Mouse (Mus musculus) kidney, embryonic 14.5 days (tissue): ENCODE results near the gene Sema6b. TPM values are rescaled to one million over a fixed set of nuclear protein-coding genes. Genes with fewer than 3 reads are reported as not detected.
A peak's percentile ranks its signal among the peaks of the same experiment; 100 is the strongest.

Experiments
- ATAC-seq: fragments of 200-750 bp; cut with Nextera tagmentation; 2 replicates; pipeline ENCODE4 v1.8.0; 2017; ENCODE audit warnings: moderate number of reproducible peaks, mild to moderate bottlenecking, moderate TSS enrichment, moderate library complexity; ENCODE audit not compliant: low FRiP score, low TSS enrichment
- H3K27ac ChIP-seq: fragments of 300-500 bp; sonication (generic); 2 replicates; pipeline ENCODE4 v1.5.1; 2014; ENCODE audit warnings: low read depth, mild to moderate bottlenecking, low read length, moderate library complexity, mixed read lengths
- H3K27me3 ChIP-seq: fragments of 300-500 bp; sonication (generic); 2 replicates; pipeline ENCODE4 v1.6.1; 2014; ENCODE audit warnings: mild to moderate bottlenecking, low read length; ENCODE audit not compliant: control insufficient read depth, insufficient read depth
- H3K36me3 ChIP-seq: fragments of 300-500 bp; sonication (generic); 2 replicates; pipeline ENCODE4 v1.6.1; 2014; ENCODE audit warnings: low read length, mixed read lengths; ENCODE audit not compliant: control insufficient read depth, insufficient read depth
- H3K4me1 ChIP-seq: fragments of 300-500 bp; sonication (generic); 2 replicates; pipeline ENCODE4 v1.6.1; 2014; ENCODE audit warnings: low read length, mixed read lengths; ENCODE audit not compliant: control insufficient read depth, insufficient read depth
- H3K4me2 ChIP-seq: fragments of 300-500 bp; sonication (generic); replicated peaks from 2 replicates; pipeline ENCODE4 v1.6.1; 2014; ENCODE audit warnings: low read depth, mild to moderate bottlenecking, low read length
- H3K4me3 ChIP-seq: fragments of 300-500 bp; sonication (generic); 2 replicates; pipeline ENCODE4 v1.5.1; 2014; ENCODE audit warnings: mild to moderate bottlenecking, low read length
- H3K9ac ChIP-seq: fragments of 300-500 bp; sonication (generic); 2 replicates; pipeline ENCODE4 v1.6.1; 2014; ENCODE audit warnings: low read depth, mild to moderate bottlenecking, low read length, moderate library complexity
- H3K9me3 ChIP-seq: fragments of 300-500 bp; sonication (generic); 2 replicates; pipeline ENCODE4 v1.6.1; 2016; ENCODE audit warnings: low read length; ENCODE audit not compliant: control insufficient read depth
- WGBS: fragments of 180-500 bp; shearing (Covaris S2); extraction: QIAGEN DNeasy Blood & Tissue Kit; methylation state at CpG from one replicate; pipeline ENCODE4 v1.1.7; 2014; 5-methylcytosine and 5-hydroxymethylcytosine counted together
- polyA plus RNA-seq: library from polyadenylated mRNA; unstranded; fragments of >200 nt; fragmentation: Nextera tagmentation; extraction: Ambion mirVana; gene quantifications from 2 replicates; pipeline ENCODE4 v1.2.1, GENCODE M21; 2014

Sema6b gene
- polyA plus RNA-seq, 1 experiment from 2014 or later, result 1.4 TPM

GRCm38 (mm10) chr17:56124377-56125275 lies 15.5 kb downstream of the Sema6b start:
- H3K27me3 ChIP-seq, result peaks cover 48% of the 10 kb centered on the region
- peaks cover 10% of the 10 kb centered on the region; the same call in 1 of the 2 replicates for H3K4me1 ChIP-seq
- 5% methylated on average over 57 of the region's 59 CpGs for WGBS
- ATAC-seq, result no peak
- H3K4me2 ChIP-seq, result peak overlapping the region; percentile 81
- peak overlapping the region; percentile 65 for H3K9ac ChIP-seq
- H3K27ac ChIP-seq, result no peak overlapping the region
- H3K9me3 ChIP-seq, result peaks cover 9% of the 10 kb centered on the region
- H3K36me3 ChIP-seq, result no peaks in the 10 kb centered on the region
- H3K4me3 ChIP-seq, result peak overlapping the region; percentile 41

- H3K9me3 ChIP-seq, result peaks cover 9% of the 10 kb centered on the region
- no peaks in the 10 kb centered on the region for H3K36me3 ChIP-seq
- peaks cover 57% of the 10 kb centered on the region for H3K27me3 ChIP-seq
- peak overlapping the region; percentile 41 for H3K4me3 ChIP-seq
- H3K9ac ChIP-seq, result peak overlapping the region; percentile 65
- WGBS, result 38% methylated on average over 57 of the region's 59 CpGs
- H3K4me2 ChIP-seq, result peak overlapping the region; percentile 81
- H3K27ac ChIP-seq, result no peak overlapping the region
- 0 out of 2 replicates have a peak, but pooled peaks have one; percentile 3 for ATAC-seq
- peaks cover 12% of the 10 kb centered on the region; the same call in 1 of the 2 replicates for H3K4me1 ChIP-seq
These were observed 16.3 kb downstream of the Sema6b start for GRCm38 (mm10) chr17:56123681-56124340.

GRCm38 (mm10) chr17:56123161-56123560 lies 17.0 kb downstream of the Sema6b start:
- 89% methylated on average over 12 of the region's 12 CpGs for WGBS
- Histone ChIP-seq H3K27ac (no peak overlapping the region), H3K9ac (no peak overlapping the region), H3K27me3 (peaks cover 59% of the 10 kb centered on the region), H3K4me2 (no peak overlapping the region), H3K9me3 (peaks cover 9% of the 10 kb centered on the region), H3K36me3 (no peaks in the 10 kb centered on the region), H3K4me3 (no peak overlapping the region), H3K4me1 (peaks cover 12% of the 10 kb centered on the region; the same call in 1 of the 2 replicates)
- no peak for ATAC-seq

- 64% methylated on average over 2 of the region's 2 CpGs for WGBS
- no peaks in the 10 kb centered on the region for H3K36me3 ChIP-seq
- peaks cover 59% of the 10 kb centered on the region for H3K27me3 ChIP-seq
- H3K9me3 ChIP-seq, result peaks cover 9% of the 10 kb centered on the region
- no peak for ATAC-seq
- H3K9ac ChIP-seq, result no peak within 1 kb of the TSS
- peak within 1 kb of the TSS; percentile 18; the same call in 1 of the 2 replicates for H3K4me3 ChIP-seq
- no peak within 1 kb of the TSS for H3K27ac ChIP-seq
- no peak within 1 kb of the TSS for H3K4me2 ChIP-seq
- H3K4me1 ChIP-seq, result peaks cover 12% of the 10 kb centered on the region; the same call in 1 of the 2 replicates
These were observed 18.3 kb downstream of the Sema6b start, which contains the start of gene Lrg1 for GRCm38 (mm10) chr17:56121826-56122225. TSS of gene Lrg1 (minus strand) at chr17:56122001.

GRCm38 (mm10) chr17:56119981-56120880 lies 19.9 kb downstream of the Sema6b start:
- WGBS, result 5% methylated on average over 65 of the region's 66 CpGs
- H3K4me3 ChIP-seq, result peak overlapping the region; percentile 18
- H3K9ac ChIP-seq, result no peak overlapping the region
- H3K27me3 ChIP-seq, result peaks cover 59% of the 10 kb centered on the region
- H3K9me3 ChIP-seq, result peaks cover 9% of the 10 kb centered on the region
- H3K27ac ChIP-seq, result no peak overlapping the region
- ATAC-seq, result peak; percentile 11; the same call in 1 of the 2 replicates
- peaks cover 12% of the 10 kb centered on the region; the same call in 1 of the 2 replicates for H3K4me1 ChIP-seq
- peak overlapping the region; percentile 35 for H3K4me2 ChIP-seq
- H3K36me3 ChIP-seq, result no peaks in the 10 kb centered on the region

GRCm38 (mm10) chr17:56119431-56119830 lies 20.7 kb downstream of the Sema6b start:
- Histone ChIP-seq H3K4me1 (peaks cover 12% of the 10 kb centered on the region; the same call in 1 of the 2 replicates), H3K4me2 (peak overlapping the region; percentile 35), H3K27me3 (peaks cover 56% of the 10 kb centered on the region), H3K27ac (no peak overlapping the region), H3K4me3 (peak overlapping the region; percentile 18), H3K36me3 (no peaks in the 10 kb centered on the region), H3K9ac (no peak overlapping the region), H3K9me3 (peaks cover 9% of the 10 kb centered on the region)
- WGBS, result 29% methylated on average over 12 of the region's 12 CpGs
- peak; percentile 24; the same call in 1 of the 2 replicates for ATAC-seq

- Histone ChIP-seq H3K4me1 (peaks cover 12% of the 10 kb centered on the region; the same call in 1 of the 2 replicates), H3K4me3 (peak within 1 kb of the TSS; percentile 35), H3K9ac (no peak within 1 kb of the TSS), H3K9me3 (peaks cover 2% of the 10 kb centered on the region), H3K4me2 (peak within 1 kb of the TSS; percentile 61), H3K27ac (no peak within 1 kb of the TSS), H3K36me3 (no peaks in the 10 kb centered on the region), H3K27me3 (peaks cover 37% of the 10 kb centered on the region)
- 1% methylated on average over 27 of the region's 27 CpGs for WGBS
- peak; percentile 36; the same call in 1 of the 2 replicates for ATAC-seq
These were observed 22.9 kb downstream of the Sema6b start, which contains the start of gene Plin5 for GRCm38 (mm10) chr17:56117251-56117710. TSS of gene Plin5 (minus strand) at chr17:56117596.

GRCm38 (mm10) chr17:56116193-56116592 lies 23.9 kb downstream of the Sema6b start:
- Histone ChIP-seq H3K27ac (no peak overlapping the region), H3K36me3 (no peaks in the 10 kb centered on the region), H3K4me1 (peaks cover 12% of the 10 kb centered on the region; the same call in 1 of the 2 replicates), H3K9ac (no peak overlapping the region), H3K4me2 (no peak overlapping the region), H3K9me3 (no peaks in the 10 kb centered on the region), H3K27me3 (peaks cover 27% of the 10 kb centered on the region), H3K4me3 (no peak overlapping the region)
- WGBS, result 77% methylated on average over 10 of the region's 10 CpGs
- ATAC-seq, result no peak
